Mouse (Mus musculus): ENCODE data around the gene Btg4. TPM values are rescaled to one million over a fixed set of nuclear protein-coding genes. Genes with fewer than 3 reads are reported as not detected.

The Btg4 gene
- total and polyA plus RNA-seq, 3 experiments = not detected

DNA sequence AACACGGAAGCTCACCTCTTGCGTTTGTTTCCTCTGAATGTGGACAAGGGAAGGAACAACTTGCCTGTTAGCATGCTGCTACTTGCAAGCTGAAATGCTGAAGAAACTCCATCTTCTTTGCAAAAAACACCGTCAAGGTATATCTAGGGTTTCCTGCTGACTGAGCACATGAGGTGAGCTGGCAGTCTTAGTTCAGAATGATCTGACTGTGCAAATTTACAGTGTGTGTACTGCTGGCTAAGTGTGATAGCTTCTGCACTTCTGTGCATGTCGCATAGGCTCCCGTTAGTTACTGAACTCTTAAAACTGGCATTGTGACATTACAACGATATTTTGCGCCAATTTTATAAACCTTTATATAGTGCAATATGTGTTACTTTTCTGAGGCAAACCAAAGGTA lies 41.0 kb upstream of the Btg4 start:
- H3K9ac ChIP-seq (ENCODE audit: control insufficient read depth, low read depth, low read length, poor library complexity, severe bottlenecking) = no peak overlapping the region
- TF ChIP-seq POLR2A (IDR thresholded peaks at IDR 0.05; ENCODE audit: control insufficient read depth in 1 of 2, insufficient read depth in 1 of 2, low read depth in 1 of 2, low read length in 2 of 2, poor library complexity in 1 of 2) (no peak), MAX (IDR thresholded peaks at IDR 0.05; ENCODE audit: low read length) (no peak), MYC (IDR thresholded peaks at IDR 0.05; ENCODE audit: low read depth, low read length) (no peak), ZMIZ1 (IDR thresholded peaks at IDR 0.05; ENCODE audit: low read depth, low read length) (no peak), ZC3H11A (IDR thresholded peaks at IDR 0.05; ENCODE audit: low read depth, low read length) (no peak), MAZ (IDR thresholded peaks at IDR 0.05; ENCODE audit: low read depth, low read length) (no peak), TCF12 (IDR thresholded peaks at IDR 0.05; ENCODE audit: low read depth, low read length) (no peak)
- no peaks in the 10 kb centered on the region for H3K9me3 ChIP-seq (replicated peaks; ENCODE audit: insufficient read depth, low read length)

DNA sequence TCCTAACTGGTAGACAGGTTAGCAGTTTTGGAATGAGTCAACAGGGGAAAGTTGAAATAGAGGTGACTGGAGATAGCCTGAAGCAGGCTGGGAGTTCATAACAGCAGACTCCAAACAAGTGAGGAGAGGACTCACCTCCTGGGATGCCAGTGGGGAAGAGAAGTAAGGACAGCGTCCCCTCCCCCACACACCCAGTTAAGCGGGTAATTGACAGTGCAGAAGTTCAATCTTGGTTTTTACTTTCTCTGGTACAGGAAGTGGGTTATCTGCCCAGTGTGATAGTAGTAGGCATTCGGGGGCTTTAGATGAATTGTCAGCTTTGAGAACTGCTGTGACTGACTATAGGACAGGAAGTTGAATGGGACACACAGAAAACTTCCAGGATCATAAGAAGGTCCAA lies 40.4 kb upstream of the Btg4 start:
- H3K9ac ChIP-seq (ENCODE audit: control insufficient read depth, low read depth, low read length, poor library complexity, severe bottlenecking) = no peak overlapping the region
- peaks cover 0 to 26% of the 10 kb centered on the region in 2 experiments; a peak in 2 of 4 replicates for H3K36me3 ChIP-seq (ENCODE audit: control insufficient read depth in 1 of 2, insufficient read depth in 2 of 2, low read length in 2 of 2)
- peak; percentile 64 for DNase-seq (ENCODE audit: low read depth, low spot score)
- H3K27me3 ChIP-seq (ENCODE audit: control insufficient read depth in 1 of 2, insufficient read depth in 2 of 2, low read length in 2 of 2) = no peaks in the 10 kb centered on the region
- no peak overlapping the region for H3K4me3 ChIP-seq (ENCODE audit: control insufficient read depth in 1 of 2, insufficient read depth in 1 of 2, low read depth in 2 of 2, low read length in 2 of 2)
- no peaks in the 10 kb centered on the region for H3K79me2 ChIP-seq (ENCODE audit: control insufficient read depth, insufficient read depth, low read length, poor library complexity)
- no peak overlapping the region for H3K27ac ChIP-seq (ENCODE audit: control insufficient read depth, low read depth, low read length)
- H3K4me1 ChIP-seq (ENCODE audit: control insufficient read depth in 1 of 2, insufficient read depth in 2 of 2, low read length in 2 of 2) = peaks cover 6 to 18% of the 10 kb centered on the region in 2 experiments
- no peaks in the 10 kb centered on the region for H3K9me3 ChIP-seq (replicated peaks; ENCODE audit: insufficient read depth, low read length)
- TF ChIP-seq MAFK (IDR thresholded peaks at IDR 0.05; ENCODE audit: borderline replicate concordance, low read depth, low read length) (0 out of 2 replicates have a peak, but pooled peaks have one; percentile 7), CHD1 (IDR thresholded peaks at IDR 0.05; ENCODE audit: low read depth, low read length) (no peak), POLR2A (IDR thresholded peaks at IDR 0.05; ENCODE audit: control insufficient read depth in 1 of 2, insufficient read depth in 1 of 2, low read depth in 1 of 2, low read length in 2 of 2, poor library complexity in 1 of 2) (no peak), POLR2AphosphoS2 (IDR thresholded peaks at IDR 0.05; ENCODE audit: low read length) (no peak), TBP (IDR thresholded peaks at IDR 0.05; ENCODE audit: low read depth, low read length) (no peak), ZMIZ1 (IDR thresholded peaks at IDR 0.05; ENCODE audit: low read depth, low read length) (no peak), GATA1 (IDR thresholded peaks at IDR 0.05; ENCODE audit: low read depth, low read length) (peak; percentile 85), MYB (IDR thresholded peaks at IDR 0.05; ENCODE audit: low read depth, low read length) (no peak), SIN3A (IDR thresholded peaks at IDR 0.05; ENCODE audit: low read length) (0 out of 2 replicates have a peak, but pooled peaks have one; percentile 41), MAZ (IDR thresholded peaks at IDR 0.05; ENCODE audit: low read depth, low read length) (0 out of 2 replicates have a peak, but pooled peaks have one; percentile 34), GABPA (IDR thresholded peaks at IDR 0.05; ENCODE audit: low read depth, low read length) (no peak), POLR2AphosphoS5 (IDR thresholded peaks at IDR 0.05; ENCODE audit: borderline replicate concordance, low read depth, low read length) (no peak), BHLHE40 (IDR thresholded peaks at IDR 0.05; ENCODE audit: borderline replicate concordance, low read depth, low read length) (peak; percentile 64; the same call in 1 of the 2 replicates), ZKSCAN1 (IDR thresholded peaks at IDR 0.05; ENCODE audit: low read depth, low read length) (no peak), CTCF (IDR thresholded peaks at IDR 0.05 in 2 of 3, conservative IDR thresholded peaks at IDR 0.05 in 1 of 3; ENCODE audit: control insufficient read depth in 1 of 3, insufficient read depth in 1 of 3, low read depth in 2 of 3, low read length in 3 of 3, poor library complexity in 1 of 3, severe bottlenecking in 1 of 3) (no peak), JUND (IDR thresholded peaks at IDR 0.05; ENCODE audit: low read depth, low read length) (no peak), MXI1 (IDR thresholded peaks at IDR 0.05; ENCODE audit: low read depth, low read length) (peak; percentile 13; the same call in 1 of the 2 replicates), TAL1 (IDR thresholded peaks at IDR 0.05; ENCODE audit: low read length) (no peak), MYC (IDR thresholded peaks at IDR 0.05; ENCODE audit: low read depth, low read length) (no peak), ELF1 (IDR thresholded peaks at IDR 0.05; ENCODE audit: low read depth, low read length) (0 out of 2 replicates have a peak, but pooled peaks have one; percentile 34), NELFE (IDR thresholded peaks at IDR 0.05; ENCODE audit: low read depth, low read length) (no peak), ETS1 (IDR thresholded peaks at IDR 0.05; ENCODE audit: low read depth, low read length) (peak; percentile 76), ZNF384 (IDR thresholded peaks at IDR 0.05; ENCODE audit: low read depth, low read length) (no peak), UBTF (IDR thresholded peaks at IDR 0.05; ENCODE audit: borderline replicate concordance, insufficient read depth, low read depth, low read length) (no peak), NRF1 (IDR thresholded peaks at IDR 0.05; ENCODE audit: insufficient read depth, low read depth, low read length, poor library complexity, severe bottlenecking) (no peak), MAX (IDR thresholded peaks at IDR 0.05; ENCODE audit: low read length) (no peak; the same call in 1 of the 2 replicates), RCOR1 (IDR thresholded peaks at IDR 0.05; ENCODE audit: low read depth, low read length) (peak; percentile 94), ZC3H11A (IDR thresholded peaks at IDR 0.05; ENCODE audit: low read depth, low read length) (no peak), KAT2A (conservative IDR thresholded peaks at IDR 0.05; ENCODE audit: low read depth, low read length) (no peak), USF1 (IDR thresholded peaks at IDR 0.05; ENCODE audit: low read depth, low read length) (no peak)

More for the DNA sequence above, 41.0 kb upstream of the Btg4 start:
- Histone ChIP-seq H3K27ac (ENCODE audit: control insufficient read depth, low read depth, low read length) (no peak overlapping the region), H3K4me1 (ENCODE audit: control insufficient read depth in 1 of 2, insufficient read depth in 2 of 2, low read length in 2 of 2) (peaks cover 6 to 18% of the 10 kb centered on the region in 2 experiments), H3K36me3 (ENCODE audit: control insufficient read depth in 1 of 2, insufficient read depth in 2 of 2, low read length in 2 of 2) (peaks cover 0 to 26% of the 10 kb centered on the region in 2 experiments; a peak in 2 of 4 replicates), H3K79me2 (ENCODE audit: control insufficient read depth, insufficient read depth, low read length, poor library complexity) (no peaks in the 10 kb centered on the region), H3K4me3 (ENCODE audit: control insufficient read depth in 1 of 2, insufficient read depth in 1 of 2, low read depth in 2 of 2, low read length in 2 of 2) (no peak overlapping the region), H3K27me3 (ENCODE audit: control insufficient read depth in 1 of 2, insufficient read depth in 2 of 2, low read length in 2 of 2) (no peaks in the 10 kb centered on the region)
- no peak for DNase-seq (ENCODE audit: low read depth, low spot score)

Data from MEL (cell line).